Mouse (Mus musculus): ENCODE results near the gene Ppp2r3d. TPM values are rescaled to one million over a fixed set of nuclear protein-coding genes. Genes with fewer than 3 reads are reported as not detected.

Gene Ppp2r3d
- polyA plus RNA-seq, 1 experiment from 2014 or later: 132 TPM

DNA sequence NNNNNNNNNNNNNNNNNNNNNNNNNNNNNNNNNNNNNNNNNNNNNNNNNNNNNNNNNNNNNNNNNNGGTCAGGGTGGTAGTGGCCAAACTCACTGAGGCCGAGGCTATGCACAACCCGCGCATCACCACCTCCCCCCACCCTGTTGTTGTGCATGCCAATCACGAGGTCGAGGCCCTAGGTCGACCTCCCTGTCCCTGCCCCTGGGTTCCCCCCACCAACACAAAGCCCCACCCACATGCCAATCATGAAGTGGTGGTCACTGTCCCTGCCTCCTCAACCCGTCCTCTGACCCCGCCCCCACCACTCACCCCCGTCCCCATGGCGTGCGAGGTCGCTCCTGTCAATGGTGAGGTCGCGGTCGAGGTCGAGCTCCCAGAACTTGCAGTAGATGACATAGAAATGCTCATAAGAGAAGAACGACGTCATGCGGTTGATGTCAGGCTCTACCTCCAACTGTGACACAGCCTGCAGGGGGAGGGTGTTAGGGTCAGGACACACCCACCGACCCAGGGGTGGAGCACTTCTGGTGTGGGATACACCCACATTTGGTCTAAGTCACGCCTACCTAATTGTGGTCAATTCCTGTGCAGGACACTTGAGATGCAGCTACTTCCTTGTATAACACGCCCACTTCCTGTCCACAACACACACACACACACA lies 37.9 kb downstream of the Ppp2r3d start:
- Histone ChIP-seq H3K4me3 (no peak overlapping the region), H3K9me3 (peaks cover 25% of the 10 kb centered on the region), H3K4me1 (no peaks in the 10 kb centered on the region), H3K36me3 (peaks cover 36% of the 10 kb centered on the region), H3K27ac (no peak overlapping the region), H3K27me3 (no peaks in the 10 kb centered on the region), H3K4me2 (no peak overlapping the region), H3K9ac (no peak overlapping the region)
- 92% methylated on average over 21 of the region's 22 CpGs for WGBS
- ATAC-seq (ENCODE audit: borderline replicate concordance, extremely low read depth, low FRiP score, low TSS enrichment): peak; percentile 13; the same call in 1 of the 2 replicates

DNA sequence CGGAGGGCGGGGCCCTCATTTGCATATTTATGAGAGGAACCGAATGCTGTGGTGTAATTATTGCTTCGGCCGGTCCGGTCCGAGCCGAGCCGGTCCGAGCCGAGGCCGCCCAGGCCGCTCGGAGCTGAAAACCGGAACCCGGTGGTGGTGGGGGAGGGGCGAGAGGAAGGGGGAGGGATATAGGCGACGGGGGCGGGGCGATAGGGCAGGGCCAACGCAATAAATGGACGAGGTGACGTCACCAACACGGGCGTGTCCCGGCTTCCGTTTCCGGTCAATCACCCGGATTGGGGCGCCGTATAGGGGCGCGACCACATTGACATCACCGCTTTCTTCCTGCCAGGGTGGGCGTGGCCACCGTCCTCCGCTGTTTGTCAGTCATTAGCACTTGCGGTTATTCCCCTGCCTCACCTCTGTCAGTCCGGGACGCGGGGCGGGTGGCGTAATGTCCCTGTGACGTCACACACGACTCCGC lies 51.2 kb downstream of the Ppp2r3d start:
- Histone ChIP-seq H3K4me3 (peak overlapping the region; percentile 57), H3K36me3 (no peaks in the 10 kb centered on the region), H3K4me2 (peak overlapping the region; percentile 78), H3K9ac (peak overlapping the region; percentile 57), H3K4me1 (no peaks in the 10 kb centered on the region), H3K27me3 (no peaks in the 10 kb centered on the region), H3K9me3 (no peaks in the 10 kb centered on the region), H3K27ac (peak overlapping the region; percentile 99)
- WGBS: under 1% methylated on average over 46 of the region's 47 CpGs
- peak; percentile 17 for ATAC-seq (ENCODE audit: borderline replicate concordance, extremely low read depth, low FRiP score, low TSS enrichment)

DNA sequence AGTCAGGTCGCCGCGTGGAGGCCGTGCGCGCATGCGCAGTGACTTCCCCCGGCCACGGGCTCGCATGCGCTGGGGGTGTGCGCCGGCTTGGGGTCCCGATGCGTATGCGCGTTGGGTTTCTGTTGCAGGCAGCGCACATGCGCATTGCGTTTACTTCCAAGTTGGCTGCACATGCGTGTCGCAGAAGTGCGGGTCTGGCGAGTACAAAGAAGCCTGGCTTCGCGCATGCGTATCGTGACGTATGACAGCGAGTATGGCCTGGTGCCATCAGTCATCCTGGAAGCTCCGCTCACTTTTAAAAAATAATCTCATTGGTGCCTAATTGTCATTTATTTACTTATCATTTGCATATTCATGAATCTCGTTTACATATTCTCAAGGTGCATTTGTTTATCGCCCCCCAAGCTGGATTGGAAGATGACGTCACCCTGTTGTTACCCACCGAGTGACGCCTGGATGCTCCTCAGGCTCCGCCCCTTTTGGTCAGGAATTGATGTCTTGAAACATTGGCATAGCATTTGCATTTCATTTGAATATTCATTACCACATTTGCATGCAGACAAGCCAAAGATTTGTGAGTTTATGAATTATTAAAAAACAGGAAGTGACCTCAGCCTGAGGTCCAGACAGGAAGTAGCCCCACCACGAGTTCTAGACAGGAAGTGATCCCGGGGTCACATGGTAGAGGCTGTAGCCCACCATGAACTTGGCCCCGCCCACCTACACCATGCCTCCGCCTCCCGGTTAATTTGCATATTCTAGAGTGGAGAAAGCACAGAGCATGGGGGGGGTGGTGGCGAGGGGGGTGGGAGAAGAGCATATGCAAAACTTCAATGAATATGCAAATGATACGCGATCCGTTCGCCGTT lies 51.9 kb downstream of the Ppp2r3d start:
- no peaks in the 10 kb centered on the region for H3K36me3 ChIP-seq
- no peaks in the 10 kb centered on the region for H3K27me3 ChIP-seq
- H3K9me3 ChIP-seq: no peaks in the 10 kb centered on the region
- peak overlapping the region; percentile 55; the same call in 1 of the 2 replicates for H3K9ac ChIP-seq
- ATAC-seq (ENCODE audit: borderline replicate concordance, extremely low read depth, low FRiP score, low TSS enrichment): peak; percentile 68
- H3K4me3 ChIP-seq: peak overlapping the region; percentile 57
- H3K4me1 ChIP-seq: no peaks in the 10 kb centered on the region
- WGBS: under 1% methylated on average over 48 of the region's 48 CpGs
- H3K4me2 ChIP-seq: peak overlapping the region; percentile 78
- H3K27ac ChIP-seq: peak overlapping the region; percentile 99

GRCm38 (mm10) chr9:124424292-124424541 lies 52.5 kb downstream of the Ppp2r3d start:
- H3K4me2 ChIP-seq: peak overlapping the region; percentile 78
- H3K4me1 ChIP-seq: no peaks in the 10 kb centered on the region
- peak overlapping the region; percentile 55 for H3K9ac ChIP-seq
- no peaks in the 10 kb centered on the region for H3K27me3 ChIP-seq
- no peak; the same call in 1 of the 2 replicates for ATAC-seq (ENCODE audit: borderline replicate concordance, extremely low read depth, low FRiP score, low TSS enrichment)
- no peaks in the 10 kb centered on the region for H3K9me3 ChIP-seq
- peak overlapping the region; percentile 99 for H3K27ac ChIP-seq
- H3K4me3 ChIP-seq: peak overlapping the region; percentile 57
- no peaks in the 10 kb centered on the region for H3K36me3 ChIP-seq
- under 1% methylated on average over 27 of the region's 27 CpGs for WGBS

DNA sequence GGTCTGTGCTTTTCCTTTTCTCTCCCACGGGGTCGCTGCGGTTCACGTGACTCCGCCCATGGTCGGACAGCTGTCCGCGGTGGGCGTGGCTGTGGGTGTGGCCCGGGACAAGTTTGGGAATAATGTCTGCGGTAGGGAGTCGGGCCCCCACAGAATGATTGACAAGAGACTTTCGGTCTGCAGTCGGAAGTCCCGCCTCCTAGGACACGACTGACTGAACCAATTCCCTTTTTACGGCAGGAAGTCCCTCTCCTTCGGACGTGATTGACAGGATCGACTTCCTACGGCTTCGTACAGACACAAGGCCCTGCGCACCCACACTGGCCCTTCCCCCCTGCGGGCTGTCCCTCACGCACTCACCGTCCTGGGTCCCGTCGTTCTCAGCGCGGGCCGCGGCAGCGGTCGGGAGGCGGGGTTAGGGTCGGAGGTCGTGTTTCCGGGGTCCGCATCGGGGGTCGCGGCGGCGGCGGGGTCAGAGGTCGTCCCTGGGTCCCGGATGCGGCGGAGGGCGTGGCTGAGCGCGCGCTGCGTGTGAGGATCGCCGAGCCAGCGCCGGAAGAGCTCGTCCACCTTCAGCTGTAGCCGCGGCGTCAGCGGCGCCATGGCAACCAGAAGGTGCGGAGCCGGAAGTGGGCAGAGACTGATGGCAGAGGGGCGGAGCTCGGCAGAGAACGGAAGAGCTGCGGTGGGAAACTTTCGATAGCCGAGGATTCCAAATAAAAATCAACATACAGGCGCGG lies 53.0 kb downstream of the Ppp2r3d start:
- peak overlapping the region; percentile 99 for H3K27ac ChIP-seq

DNA sequence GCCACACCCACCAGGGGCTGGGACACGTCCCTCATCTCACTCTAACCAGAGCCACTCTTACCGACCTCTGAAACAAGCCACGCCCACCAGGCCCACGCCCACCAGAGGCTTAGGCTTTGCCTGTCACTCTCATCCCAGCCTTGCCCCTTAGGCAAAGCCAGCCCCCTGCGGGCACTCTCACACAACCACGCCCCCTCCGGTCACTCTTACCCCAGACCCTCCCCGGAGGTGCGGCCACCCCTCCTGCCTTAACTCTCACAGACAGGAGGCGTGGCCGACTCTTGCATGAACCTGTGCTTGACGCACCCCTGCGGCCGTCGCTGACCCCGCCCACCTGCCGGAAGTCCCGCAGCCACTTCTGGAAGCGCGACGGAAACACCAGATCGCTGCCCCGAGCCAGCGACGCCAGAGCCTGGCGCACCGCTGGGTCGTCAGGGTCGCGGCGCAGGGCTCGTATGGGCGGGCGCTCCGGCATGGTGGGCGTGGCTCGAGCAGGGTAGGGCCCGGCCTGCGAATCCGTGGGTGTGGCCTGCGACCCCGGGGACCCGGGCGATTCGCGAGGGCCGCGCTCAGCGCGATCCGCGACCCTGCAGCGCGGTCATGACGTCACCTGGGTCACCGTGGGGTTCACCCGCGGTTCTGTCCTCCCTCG lies 53.7 kb downstream of the Ppp2r3d start:
- H3K36me3 ChIP-seq: no peaks in the 10 kb centered on the region

More for the DNA sequence above, 53.0 kb downstream of the Ppp2r3d start:
- Histone ChIP-seq H3K4me2 (peak overlapping the region; percentile 78), H3K4me1 (no peaks in the 10 kb centered on the region), H3K9me3 (no peaks in the 10 kb centered on the region), H3K9ac (peak overlapping the region; percentile 55), H3K27me3 (no peaks in the 10 kb centered on the region), H3K36me3 (no peaks in the 10 kb centered on the region), H3K4me3 (peak overlapping the region; percentile 57)
- under 1% methylated on average over 74 of the region's 74 CpGs for WGBS
- peak; percentile 76 for ATAC-seq (ENCODE audit: borderline replicate concordance, extremely low read depth, low FRiP score, low TSS enrichment)

GRCm38 (mm10) chr9:124422427-124422826 lies 54.3 kb downstream of the Ppp2r3d start:
- 4% methylated on average over 22 of the region's 25 CpGs for WGBS
- ATAC-seq (ENCODE audit: borderline replicate concordance, extremely low read depth, low FRiP score, low TSS enrichment): no peak
- no peak overlapping the region for H3K9ac ChIP-seq

More for the DNA sequence above, 53.7 kb downstream of the Ppp2r3d start:
- Histone ChIP-seq H3K4me1 (no peaks in the 10 kb centered on the region), H3K27ac (peak overlapping the region; percentile 99), H3K9ac (peak overlapping the region; percentile 55), H3K27me3 (no peaks in the 10 kb centered on the region), H3K4me3 (peak overlapping the region; percentile 57), H3K4me2 (peak overlapping the region; percentile 78), H3K9me3 (no peaks in the 10 kb centered on the region)
- ATAC-seq (ENCODE audit: borderline replicate concordance, extremely low read depth, low FRiP score, low TSS enrichment): peak; percentile 73
- under 1% methylated on average over 59 of the region's 59 CpGs for WGBS

GRCm38 (mm10) chr9:124412921-124413320 lies 63.8 kb downstream of the Ppp2r3d start:
- Histone ChIP-seq H3K36me3 (no peaks in the 10 kb centered on the region), H3K27ac (no peak overlapping the region), H3K9ac (no peak overlapping the region), H3K9me3 (no peaks in the 10 kb centered on the region), H3K4me2 (no peak overlapping the region), H3K27me3 (no peaks in the 10 kb centered on the region), H3K4me3 (no peak overlapping the region), H3K4me1 (no peaks in the 10 kb centered on the region)
- ATAC-seq (ENCODE audit: borderline replicate concordance, extremely low read depth, low FRiP score, low TSS enrichment): no peak

More at GRCm38 (mm10) chr9:124422427-124422826, 54.3 kb downstream of the Ppp2r3d start:
- Histone ChIP-seq H3K27ac (peak overlapping the region; percentile 99), H3K27me3 (no peaks in the 10 kb centered on the region), H3K4me2 (peak overlapping the region; percentile 78), H3K4me1 (no peaks in the 10 kb centered on the region), H3K36me3 (no peaks in the 10 kb centered on the region), H3K4me3 (peak overlapping the region; percentile 57), H3K9me3 (no peaks in the 10 kb centered on the region)

- H3K36me3 ChIP-seq: no peaks in the 10 kb centered on the region
- H3K4me1 ChIP-seq: no peaks in the 10 kb centered on the region
- H3K4me3 ChIP-seq: no peak overlapping the region
- no peak overlapping the region for H3K27ac ChIP-seq
- no peaks in the 10 kb centered on the region for H3K27me3 ChIP-seq
- no peaks in the 10 kb centered on the region for H3K9me3 ChIP-seq
- WGBS: 55% methylated on average over 1 of the region's 1 CpGs
- H3K4me2 ChIP-seq: no peak overlapping the region
- H3K9ac ChIP-seq: no peak overlapping the region
- no peak for ATAC-seq (ENCODE audit: borderline replicate concordance, extremely low read depth, low FRiP score, low TSS enrichment)
Measured at GRCm38 (mm10) chr9:124411553-124411952, 65.1 kb downstream of the Ppp2r3d start.

DNA sequence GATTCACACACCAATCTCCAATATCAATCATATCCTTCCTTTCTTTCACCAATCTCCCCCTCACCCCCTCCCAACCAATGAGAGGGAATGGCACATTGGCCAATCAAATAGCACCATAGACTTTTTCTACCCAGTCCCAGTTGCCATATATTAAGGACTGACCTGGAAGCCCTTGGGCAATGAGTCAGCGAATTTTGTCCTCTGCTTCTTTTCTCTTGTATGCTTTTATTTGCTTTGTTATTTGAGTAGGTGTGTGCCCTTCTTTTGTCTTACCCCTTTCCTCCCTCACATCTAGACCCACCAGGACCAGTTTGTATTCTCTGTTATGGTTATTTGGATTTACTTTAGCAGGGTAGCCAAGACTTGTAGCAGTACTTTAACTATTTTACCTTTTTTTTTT lies 68.1 kb downstream of the Ppp2r3d start:
- no peak overlapping the region for H3K4me2 ChIP-seq
- H3K27ac ChIP-seq: no peak overlapping the region
- WGBS: 50% methylated on average over 1 of the region's 1 CpGs
- no peaks in the 10 kb centered on the region for H3K9me3 ChIP-seq
- no peaks in the 10 kb centered on the region for H3K4me1 ChIP-seq
- no peaks in the 10 kb centered on the region for H3K36me3 ChIP-seq
- no peak for ATAC-seq (ENCODE audit: borderline replicate concordance, extremely low read depth, low FRiP score, low TSS enrichment)
- no peak overlapping the region for H3K4me3 ChIP-seq
- H3K9ac ChIP-seq: no peak overlapping the region
- H3K27me3 ChIP-seq: no peaks in the 10 kb centered on the region
